Mouse (Mus musculus) gastrocnemius, adult 8-10 months (tissue): Measurements from ENCODE around the gene Prl6a1. TPM values are rescaled to one million over a fixed set of nuclear protein-coding genes. Genes with fewer than 3 reads are reported as not detected.

Experiments used
- DNase-seq, 2 experiments: peaks; one replicate each; pipeline ENCODE4 v3.0.0; 2022; ENCODE audit warnings: low spot score in 2 of 2
- total RNA-seq, 4 experiments: library from RNA; stranded (reverse); gene quantifications; 2 replicates each; pipeline ENCODE4 v1.2.4; 2022

Gene Prl6a1
- not detected for total RNA-seq

- DNase-seq, result no peak
Observed at GRCm38 (mm10) chr13:27312334-27313225, at the start of gene Prl6a1. TSS of gene Prl6a1 (plus strand) at chr13:27312627.

GRCm38 (mm10) chr13:27334989-27335388 is 22.6 kb downstream of the Prl6a1 start:
- DNase-seq, result no peak

GRCm38 (mm10) chr13:27342733-27343275 is 30.4 kb downstream of the Prl6a1 start:
- DNase-seq, result no peak

- DNase-seq, result no peak
Observed at GRCm38 (mm10) chr13:27345373-27345772, 32.9 kb downstream of the Prl6a1 start, which contains the start of gene Prl8a2. TSS of gene Prl8a2 (plus strand) at chr13:27345673.

Other genes with a start within 250 kb of the Prl6a1 start
- not detected for gene Prl3d1, start 218.4 kb upstream of the Prl6a1 start, total RNA-seq
- not detected for gene Prl3d2, start 190.9 kb upstream of the Prl6a1 start, total RNA-seq
- gene Prl3d3, start 155.8 kb upstream of the Prl6a1 start, total RNA-seq, result not detected
- not detected for gene Prl3c1, start 116.0 kb upstream of the Prl6a1 start, total RNA-seq
- gene Prl3b1, start 70.8 kb upstream of the Prl6a1 start, total RNA-seq, result not detected
- not detected for gene Prl3a1, start 53.2 kb upstream of the Prl6a1 start, total RNA-seq
- not detected for gene Prl8a2, start 33.0 kb downstream of the Prl6a1 start, total RNA-seq
- gene Prl2b1, start 78.2 kb downstream of the Prl6a1 start, total RNA-seq, result not detected
- not detected for gene Prl8a6, start 126.1 kb downstream of the Prl6a1 start, total RNA-seq
- not detected for gene Prl8a8, start 200.6 kb downstream of the Prl6a1 start, total RNA-seq